Mouse (Mus musculus) CH12.LX (cell line): Measurements from ENCODE around the gene C1qc.

Source experiments
- CTCF ChIP-seq, 2 experiments: IDR thresholded peaks in 1 of 2; conservative IDR thresholded peaks in 1 of 2; 2 replicates each; pipeline ENCODE4 v1.5.1; 2011 to 2012; ENCODE audit warnings: low read depth in 2 of 2, low read length in 2 of 2, improper control_type of control experiment in 1 of 2, inconsistent platforms in 1 of 2, mild to moderate bottlenecking in 1 of 2, moderate library complexity in 1 of 2
- MAZ ChIP-seq: IDR thresholded peaks from 2 replicates; pipeline ENCODE4 v1.6.1; 2012; ENCODE audit warnings: low read depth, mild to moderate bottlenecking, inconsistent platforms, low read length, improper control_type of control experiment, moderate library complexity

- TF ChIP-seq CTCF (conservative IDR thresholded peaks at IDR 0.05 in 1 of 2, IDR thresholded peaks at IDR 0.05 in 1 of 2; ENCODE audit: low read depth in 2 of 2, low read length in 2 of 2) = no peak
- no peak for TF ChIP-seq MAZ
Observed at GRCm38 (mm10) chr4:136864751-136865470, 28.0 kb downstream of the C1qc start.
